Mouse (Mus musculus) bone marrow, adult 2 months (tissue): ENCODE data around the gene Tcam1. TPM values are rescaled to one million over a fixed set of nuclear protein-coding genes. Genes with fewer than 3 reads are reported as not detected.

Experiments
- H3K27ac ChIP-seq: fragments of 200-500 bp; 2 replicates; pipeline ENCODE4 v1.5.1; 2012; ENCODE audit warnings: low read depth, mild to moderate bottlenecking, control low read depth, inconsistent platforms, low read length; ENCODE audit not compliant: control insufficient read depth, poor library complexity, insufficient read depth
- H3K4me1 ChIP-seq: fragments of 200-500 bp; 2 replicates; pipeline ENCODE4 v1.6.1; 2011; ENCODE audit warnings: low read length; ENCODE audit not compliant: control insufficient read depth, insufficient read depth
- H3K4me3 ChIP-seq: fragments of 200-500 bp; replicated peaks from 2 replicates; pipeline ENCODE3; 2011; ENCODE audit warnings: mild to moderate bottlenecking, low read depth, low read length, control low read depth; ENCODE audit not compliant: control insufficient read depth
- CTCF ChIP-seq: fragments of 200-500 bp; IDR thresholded peaks from 2 replicates; pipeline ENCODE4 v1.5.1; 2011; ENCODE audit warnings: low read length, control low read depth; ENCODE audit not compliant: control insufficient read depth, insufficient read depth
- POLR2A ChIP-seq: fragments of 200-500 bp; IDR thresholded peaks from 2 replicates; pipeline ENCODE4 v1.6.1; 2011; ENCODE audit warnings: low read depth, mild to moderate bottlenecking, control low read depth, low read length, borderline replicate concordance; ENCODE audit not compliant: control insufficient read depth
- WGBS: fragments of 180-500 bp; shearing (Covaris S2); methylation state at CpG from one replicate; pipeline ENCODE4 v1.1.7; 2018; 5-methylcytosine and 5-hydroxymethylcytosine counted together
- polyA plus RNA-seq: library from polyadenylated mRNA; stranded (reverse); fragments of >200 nt; gene quantifications from 2 replicates; pipeline ENCODE4 v1.2.4, GENCODE M21; 2011; ENCODE audit warnings: low replicate concordance; ENCODE audit not compliant: missing spikeins, insufficient read depth, insufficient read length

The Tcam1 gene
- polyA plus RNA-seq, 1 experiment: not detected

DNA sequence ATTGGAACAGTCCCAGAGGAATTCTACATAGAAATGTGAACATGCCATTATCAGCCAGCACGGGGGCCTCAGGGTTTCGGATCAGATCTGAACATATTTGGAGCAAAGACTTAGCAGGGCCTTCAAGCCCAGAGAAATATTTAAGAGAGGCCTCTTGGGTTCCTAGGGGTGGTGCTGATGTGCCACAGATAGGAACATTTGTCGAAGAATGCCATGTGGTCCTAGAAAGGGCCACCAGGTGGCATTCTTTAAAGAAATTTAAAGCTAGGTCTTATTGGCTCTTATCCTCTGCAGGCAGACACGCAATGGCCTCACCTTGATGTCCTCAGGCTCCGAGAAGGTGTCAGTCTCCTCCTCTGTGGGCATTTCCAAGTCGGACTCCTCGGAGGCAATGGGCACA lies 53.2 kb downstream of the Tcam1 start:
- WGBS: 18% methylated on average over 7 of the region's 7 CpGs
- H3K4me1 ChIP-seq: peaks cover 6% of the 10 kb centered on the region
- H3K4me3 ChIP-seq: no peak overlapping the region
- TF ChIP-seq POLR2A: no peak
- TF ChIP-seq CTCF: peak; percentile 30; the same call in 1 of the 2 replicates
- no peak overlapping the region for H3K27ac ChIP-seq

DNA sequence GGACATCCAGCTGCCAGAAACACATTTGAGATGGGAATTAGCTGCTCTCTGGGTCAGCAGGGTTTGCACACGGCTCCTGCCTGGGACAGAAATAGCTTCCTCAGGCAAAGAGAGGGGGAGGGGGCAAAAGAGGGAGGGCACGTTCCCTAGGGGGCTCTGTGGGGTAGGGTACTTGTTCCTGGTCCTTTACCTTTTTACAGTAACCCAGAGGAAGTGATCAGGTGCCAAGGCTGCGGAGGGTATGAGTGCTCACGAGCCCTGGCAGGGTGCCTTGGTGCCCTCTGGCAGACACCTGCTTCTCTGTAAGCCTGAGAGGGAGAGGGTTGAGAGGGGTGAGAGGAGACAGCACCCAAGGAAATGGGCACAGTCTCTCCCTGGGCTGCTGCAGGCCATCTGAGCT lies 56.0 kb downstream of the Tcam1 start:
- Histone ChIP-seq H3K4me1 (peaks cover 10% of the 10 kb centered on the region), H3K27ac (no peak overlapping the region), H3K4me3 (no peak overlapping the region)
- TF ChIP-seq POLR2A: no peak
- TF ChIP-seq CTCF: no peak
- WGBS: 13% methylated on average over 4 of the region's 4 CpGs

DNA sequence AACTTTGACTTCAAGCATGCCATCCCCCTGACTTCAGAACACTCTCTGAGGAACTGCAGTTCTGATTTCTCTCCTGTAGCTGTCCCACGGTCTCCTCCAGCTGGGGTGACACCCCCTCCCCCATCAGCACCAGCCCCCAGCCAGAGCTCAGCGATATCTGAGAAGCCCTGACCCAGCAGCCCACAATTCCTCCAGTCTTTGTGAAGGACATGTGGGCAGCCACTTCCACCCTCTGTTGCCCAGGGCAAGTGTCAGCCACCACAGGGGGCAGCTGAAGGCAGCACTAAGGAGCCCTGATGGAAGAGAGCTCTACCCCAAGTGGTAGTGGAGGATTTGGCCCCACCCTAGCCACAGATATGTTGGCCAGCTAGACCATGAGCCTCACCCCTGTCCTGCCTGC lies 57.6 kb downstream of the Tcam1 start:
- Histone ChIP-seq H3K4me1 (peaks cover 9% of the 10 kb centered on the region), H3K27ac (no peak overlapping the region), H3K4me3 (no peak overlapping the region)
- no peak for TF ChIP-seq CTCF
- TF ChIP-seq POLR2A: no peak
- 2% methylated on average over 2 of the region's 2 CpGs for WGBS

DNA sequence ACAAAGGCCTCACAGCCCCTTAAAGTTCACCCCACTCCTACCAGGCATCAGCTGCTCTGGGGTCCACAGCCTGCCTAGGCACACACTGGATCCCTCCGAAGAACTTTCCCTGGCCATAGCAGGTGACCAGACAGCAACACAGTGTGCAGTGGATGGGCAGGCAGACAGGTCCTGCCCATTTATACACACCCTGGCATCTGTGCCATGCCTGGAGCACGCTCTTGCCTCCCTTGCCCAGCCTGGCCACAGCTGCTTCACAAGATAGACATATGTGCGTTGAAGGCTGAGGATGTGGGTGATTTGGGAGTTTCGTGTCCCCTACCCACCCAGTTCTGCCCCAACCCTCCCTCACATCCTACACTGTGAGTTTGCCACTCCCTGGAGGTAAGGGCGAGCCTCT lies 61.6 kb downstream of the Tcam1 start:
- H3K4me3 ChIP-seq: no peak overlapping the region
- WGBS: 75% methylated on average over 5 of the region's 5 CpGs
- no peak overlapping the region for H3K27ac ChIP-seq
- TF ChIP-seq CTCF (no peak), POLR2A (no peak)
- H3K4me1 ChIP-seq: peaks cover 7% of the 10 kb centered on the region

Other genes starting within 250 kb of the Tcam1 start
- 15.9 and 16.9 TPM in 2 replicates for gene Dcaf7, start 239.8 kb upstream of the Tcam1 start, polyA plus RNA-seq
- 6.6 and 11.8 TPM in 2 replicates for gene Taco1, start 210.6 kb upstream of the Tcam1 start, polyA plus RNA-seq
- 7.3 and 14.4 TPM in 2 replicates for gene Map3k3, start 192.1 kb upstream of the Tcam1 start, polyA plus RNA-seq
- not detected in 2 replicates for gene Gm10840, start 115.8 kb upstream of the Tcam1 start, polyA plus RNA-seq
- 45.8 and 98.2 TPM in 2 replicates for gene Limd2, start 115.8 kb upstream of the Tcam1 start, polyA plus RNA-seq
- gene Strada, start 74.5 kb upstream of the Tcam1 start, polyA plus RNA-seq: 9.2 and 21.7 TPM in 2 replicates
- gene Ccdc47, start 60.3 kb upstream of the Tcam1 start, polyA plus RNA-seq: 24.4 and 27.9 TPM in 2 replicates
- 20.2 and 33.5 TPM in 2 replicates for gene Ddx42, start 59.7 kb upstream of the Tcam1 start, polyA plus RNA-seq
- 27.2 and 48.5 TPM in 2 replicates for gene Ftsj3, start 20.6 kb upstream of the Tcam1 start, polyA plus RNA-seq
- 74.3 and 96.0 TPM in 2 replicates for gene Psmc5, start 20.5 kb upstream of the Tcam1 start, polyA plus RNA-seq
- 52.2 and 76.9 TPM in 2 replicates for gene Smarcd2, start 3.7 kb upstream of the Tcam1 start, polyA plus RNA-seq
- not detected in 2 replicates for gene Gh, start 25.2 kb downstream of the Tcam1 start, polyA plus RNA-seq
- gene Cd79b, start 38.1 kb downstream of the Tcam1 start, polyA plus RNA-seq: 130 and 270 TPM in 2 replicates
- gene Scn4a, start 76.6 kb downstream of the Tcam1 start, polyA plus RNA-seq: 0.63 and 1.6 TPM in 2 replicates
- gene Prr29, start 88.8 kb downstream of the Tcam1 start, polyA plus RNA-seq: not detected in 2 replicates
- 6.2 and 23.4 TPM in 2 replicates for gene Icam2, start 111.4 kb downstream of the Tcam1 start, polyA plus RNA-seq
- gene Ern1, start 211.2 kb downstream of the Tcam1 start, polyA plus RNA-seq: 4.4 and 13.4 TPM in 2 replicates